Mouse (Mus musculus): Measurements from ENCODE around the gene Hspa4l. TPM values are rescaled to one million over a fixed set of nuclear protein-coding genes. Genes with fewer than 3 reads are reported as not detected.

The Hspa4l gene
- polyA plus RNA-seq (2015; fragmentation: Illumina TruSeq; extraction: RNeasy Lipid Tissue Mini Kit (QIAGEN cat#74804); ENCODE audit: insufficient read depth, low read depth, low replicate concordance) = 1.8 TPM

DNA sequence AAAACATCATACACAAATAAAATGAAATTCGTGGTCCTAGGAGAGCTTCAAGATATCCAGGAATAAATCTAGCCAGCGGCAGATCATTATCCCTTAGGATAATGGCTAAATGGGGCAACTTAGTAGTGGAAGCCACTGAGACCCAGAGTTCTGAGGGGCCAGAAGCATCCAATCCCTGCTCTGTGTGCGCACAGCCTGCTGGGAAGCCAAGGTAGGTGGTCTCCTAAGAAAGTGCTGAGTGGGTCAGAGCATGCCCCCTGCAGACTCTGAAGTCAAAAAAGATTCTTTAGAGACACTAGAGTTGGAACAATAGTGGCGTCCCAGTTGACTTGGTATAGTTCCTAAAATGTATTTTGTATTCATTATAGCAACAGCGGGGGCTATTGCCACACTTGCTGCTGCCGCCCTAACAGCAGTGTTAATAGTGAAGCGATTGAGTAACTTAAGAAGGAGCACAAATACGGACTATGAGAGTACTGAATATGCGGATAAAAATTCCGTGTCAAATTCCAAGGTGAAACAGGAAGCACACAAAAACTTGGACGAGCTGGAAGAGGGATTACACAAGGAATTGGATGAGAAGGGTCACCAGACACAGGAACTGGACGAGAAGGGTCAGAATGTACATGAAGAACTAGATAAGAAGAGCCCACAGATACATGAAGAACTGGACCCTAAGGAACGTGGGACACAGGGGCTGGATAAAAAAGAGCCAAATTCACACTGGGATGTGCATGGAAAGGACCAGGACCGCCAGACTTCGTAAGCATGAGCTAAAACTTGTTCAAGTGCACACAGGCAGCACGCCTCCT, at the start of gene Hspa4l:
Gene Hspa4l (plus strand): TSS at position 472 of the 812 bp plus-strand sequence.

DNA sequence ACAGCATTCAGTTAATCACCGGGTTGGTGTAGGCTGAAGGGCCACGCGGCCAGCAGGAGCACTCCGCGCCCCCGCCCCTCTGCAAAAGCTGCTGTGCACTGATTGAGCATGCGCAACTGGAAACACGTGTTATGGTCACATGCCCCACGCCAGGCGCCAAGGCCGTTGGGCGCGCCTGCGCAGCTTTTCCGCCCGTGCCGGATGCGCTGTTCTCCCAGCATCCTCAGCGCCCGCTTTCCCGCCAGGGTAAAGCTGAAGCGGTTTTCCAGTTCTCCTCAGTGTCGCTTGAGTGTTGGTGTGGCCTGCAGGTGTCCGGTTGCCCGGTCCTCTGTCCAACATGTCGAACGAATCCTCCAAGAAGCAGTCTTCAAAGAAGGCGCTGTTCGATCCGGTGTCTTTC, 35.6 kb upstream of the Hspa4l start, which contains the start of gene Slc25a31:
Gene Slc25a31 (plus strand): TSS at position 201 of the 400 bp plus-strand sequence.

DNA sequence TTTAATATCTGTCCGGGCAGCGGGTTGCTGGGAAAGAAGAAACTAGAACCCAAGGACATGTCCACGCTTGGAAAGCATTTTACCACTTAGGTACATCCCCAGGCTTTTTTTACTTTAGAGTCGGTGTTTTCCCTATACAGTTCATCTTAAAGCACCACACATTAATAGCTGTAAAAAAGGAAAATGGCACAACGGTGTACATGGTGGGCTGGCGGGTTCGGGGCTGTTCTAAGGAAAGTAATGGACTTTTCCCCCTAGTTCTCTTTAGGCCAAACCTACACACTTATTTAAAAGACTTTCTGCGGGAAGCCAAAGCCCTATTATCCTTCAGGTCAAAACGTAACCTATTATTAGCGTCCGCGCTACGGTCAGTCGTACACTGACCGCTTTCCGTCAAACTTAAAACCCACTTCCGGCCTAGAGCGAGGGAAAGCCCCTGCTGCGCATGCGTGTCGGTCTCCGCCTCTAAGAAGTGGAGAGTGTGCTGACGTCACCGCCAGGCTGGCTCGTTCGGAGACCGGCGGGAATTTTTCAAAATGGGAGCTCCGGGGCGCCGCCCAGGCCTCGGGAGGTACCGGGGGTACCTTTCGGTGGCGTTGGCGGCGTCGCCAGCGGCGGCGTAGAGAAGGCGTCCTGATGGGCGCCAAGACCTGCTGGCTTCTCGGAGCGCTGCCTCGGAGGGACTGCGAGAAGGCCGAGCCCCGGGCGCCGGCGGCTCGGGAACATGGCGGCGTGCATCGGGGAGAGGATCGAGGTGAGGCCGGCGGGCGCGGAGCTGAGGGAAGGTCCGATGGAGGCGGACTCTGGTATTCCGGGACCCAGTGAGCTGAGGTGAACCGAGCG, 55.5 kb downstream of the Hspa4l start, which contains the start of gene Plk4:
Gene Plk4 (plus strand): TSS at position 490 of the 843 bp plus-strand sequence.

Other genes with a start within 250 kb of the Hspa4l start
- gene Intu, start 213.2 kb upstream of the Hspa4l start, polyA plus RNA-seq (2015; fragmentation: Illumina TruSeq; extraction: RNeasy Lipid Tissue Mini Kit (QIAGEN cat#74804); ENCODE audit: insufficient read depth, low read depth, low replicate concordance) = 0.85 TPM
- not detected for gene Slc25a31, start 35.6 kb upstream of the Hspa4l start, polyA plus RNA-seq (2015; fragmentation: Illumina TruSeq; extraction: RNeasy Lipid Tissue Mini Kit (QIAGEN cat#74804); ENCODE audit: insufficient read depth, low read depth, low replicate concordance)
- gene Plk4, start 55.5 kb downstream of the Hspa4l start, polyA plus RNA-seq (2015; fragmentation: Illumina TruSeq; extraction: RNeasy Lipid Tissue Mini Kit (QIAGEN cat#74804); ENCODE audit: insufficient read depth, low read depth, low replicate concordance) = 0.92 TPM
- 2.8 TPM for gene Mfsd8, start 102.4 kb downstream of the Hspa4l start, polyA plus RNA-seq (2015; fragmentation: Illumina TruSeq; extraction: RNeasy Lipid Tissue Mini Kit (QIAGEN cat#74804); ENCODE audit: insufficient read depth, low read depth, low replicate concordance)
- 2.1 TPM for gene Abhd18, start 102.5 kb downstream of the Hspa4l start, polyA plus RNA-seq (2015; fragmentation: Illumina TruSeq; extraction: RNeasy Lipid Tissue Mini Kit (QIAGEN cat#74804); ENCODE audit: insufficient read depth, low read depth, low replicate concordance)
- not detected for gene 1700034I23Rik, start 158.0 kb downstream of the Hspa4l start, polyA plus RNA-seq (2015; fragmentation: Illumina TruSeq; extraction: RNeasy Lipid Tissue Mini Kit (QIAGEN cat#74804); ENCODE audit: insufficient read depth, low read depth, low replicate concordance)
- gene Larp1b, start 205.3 kb downstream of the Hspa4l start, polyA plus RNA-seq (2015; fragmentation: Illumina TruSeq; extraction: RNeasy Lipid Tissue Mini Kit (QIAGEN cat#74804); ENCODE audit: insufficient read depth, low read depth, low replicate concordance) = 20.6 TPM